Mouse (Mus musculus): ENCODE data around the gene Csmd2. TPM values are rescaled to one million over a fixed set of nuclear protein-coding genes. Genes with fewer than 3 reads are reported as not detected.
A peak's percentile ranks its signal among the peaks of the same experiment; 100 is the strongest.

Csmd2 gene
- polyA plus RNA-seq, 1 experiment from 2014 or later, result 0.05 TPM

- ATAC-seq, result no peak
- 65% methylated on average over 8 of the region's 8 CpGs for WGBS
- H3K9me3 ChIP-seq (ENCODE audit: low read length), result no peaks in the 10 kb centered on the region
- TF ChIP-seq EP300 (IDR thresholded peaks at IDR 0.05) (no peak), CTCF (IDR thresholded peaks at IDR 0.05) (no peak)
- DNase-seq (ENCODE audit: low spot score), result no peak
- no peaks in the 10 kb centered on the region for H3K4me1 ChIP-seq (ENCODE audit: insufficient read depth, low read depth, low read length)
- no peak overlapping the region for H3K4me3 ChIP-seq (ENCODE audit: low read depth, low read length)
- no peak overlapping the region for H3K27ac ChIP-seq (ENCODE audit: low read length)
- H3K27me3 ChIP-seq (replicated peaks; ENCODE audit: insufficient read depth, low read length), result no peaks in the 10 kb centered on the region
- H3K36me3 ChIP-seq (ENCODE audit: insufficient read depth, low read length), result no peaks in the 10 kb centered on the region
- H3K9ac ChIP-seq (replicated peaks; ENCODE audit: low read depth), result no peak overlapping the region
- H3K4me2 ChIP-seq (replicated peaks; ENCODE audit: low read depth, low read length), result no peak overlapping the region
Measured at GRCm38 (mm10) chr4:128442791-128443190, 455.1 kb downstream of the Csmd2 start.

- H3K4me2 ChIP-seq (replicated peaks; ENCODE audit: low read depth, low read length), result no peak overlapping the region
- DNase-seq (ENCODE audit: low spot score), result peak; percentile 29
- H3K4me3 ChIP-seq (ENCODE audit: low read depth, low read length), result no peak overlapping the region
- H3K27me3 ChIP-seq (replicated peaks; ENCODE audit: insufficient read depth, low read length), result no peaks in the 10 kb centered on the region
- H3K27ac ChIP-seq (ENCODE audit: low read length), result no peak overlapping the region
- no peaks in the 10 kb centered on the region for H3K9me3 ChIP-seq (ENCODE audit: low read length)
- H3K36me3 ChIP-seq (ENCODE audit: insufficient read depth, low read length), result no peaks in the 10 kb centered on the region
- H3K4me1 ChIP-seq (ENCODE audit: insufficient read depth, low read depth, low read length), result no peaks in the 10 kb centered on the region
- TF ChIP-seq CTCF (IDR thresholded peaks at IDR 0.05) (no peak), EP300 (IDR thresholded peaks at IDR 0.05) (no peak)
- H3K9ac ChIP-seq (replicated peaks; ENCODE audit: low read depth), result no peak overlapping the region
- ATAC-seq, result no peak
- WGBS, result 48% methylated on average over 15 of the region's 15 CpGs
Measured at GRCm38 (mm10) chr4:128445514-128446260, 458.0 kb downstream of the Csmd2 start.

- WGBS, result 66% methylated on average over 12 of the region's 12 CpGs
- DNase-seq (ENCODE audit: low spot score) (no peak), ATAC-seq (no peak)
- no peaks in the 10 kb centered on the region for H3K4me1 ChIP-seq (ENCODE audit: insufficient read depth, low read depth, low read length)
- H3K9me3 ChIP-seq (ENCODE audit: low read length), result no peaks in the 10 kb centered on the region
- H3K27ac ChIP-seq (ENCODE audit: low read length), result no peak overlapping the region
- no peaks in the 10 kb centered on the region for H3K36me3 ChIP-seq (ENCODE audit: insufficient read depth, low read length)
- TF ChIP-seq CTCF (IDR thresholded peaks at IDR 0.05) (no peak), EP300 (IDR thresholded peaks at IDR 0.05) (no peak)
- no peak overlapping the region for H3K4me3 ChIP-seq (ENCODE audit: low read depth, low read length)
- no peaks in the 10 kb centered on the region for H3K27me3 ChIP-seq (replicated peaks; ENCODE audit: insufficient read depth, low read length)
- no peak overlapping the region for H3K9ac ChIP-seq (replicated peaks; ENCODE audit: low read depth)
- H3K4me2 ChIP-seq (replicated peaks; ENCODE audit: low read depth, low read length), result no peak overlapping the region
Measured at GRCm38 (mm10) chr4:128448831-128449431, 461.3 kb downstream of the Csmd2 start.

- no peaks in the 10 kb centered on the region for H3K4me1 ChIP-seq (ENCODE audit: insufficient read depth, low read depth, low read length)
- DNase-seq (ENCODE audit: low spot score) (no peak), ATAC-seq (no peak)
- WGBS, result 80% methylated on average over 8 of the region's 8 CpGs
- no peaks in the 10 kb centered on the region for H3K36me3 ChIP-seq (ENCODE audit: insufficient read depth, low read length)
- no peak overlapping the region for H3K9ac ChIP-seq (replicated peaks; ENCODE audit: low read depth)
- no peaks in the 10 kb centered on the region for H3K27me3 ChIP-seq (replicated peaks; ENCODE audit: insufficient read depth, low read length)
- TF ChIP-seq EP300 (IDR thresholded peaks at IDR 0.05), result no peak
- no peak for TF ChIP-seq CTCF (IDR thresholded peaks at IDR 0.05)
- no peak overlapping the region for H3K4me3 ChIP-seq (ENCODE audit: low read depth, low read length)
- H3K4me2 ChIP-seq (replicated peaks; ENCODE audit: low read depth, low read length), result no peak overlapping the region
- H3K27ac ChIP-seq (ENCODE audit: low read length), result no peak overlapping the region
- H3K9me3 ChIP-seq (ENCODE audit: low read length), result no peaks in the 10 kb centered on the region
Measured at GRCm38 (mm10) chr4:128450137-128450536, 462.5 kb downstream of the Csmd2 start.

GRCm38 (mm10) chr4:128450974-128451373 is 463.3 kb downstream of the Csmd2 start:
- Histone ChIP-seq H3K4me3 (ENCODE audit: low read depth, low read length) (no peak overlapping the region), H3K4me1 (ENCODE audit: insufficient read depth, low read depth, low read length) (no peaks in the 10 kb centered on the region), H3K27me3 (replicated peaks; ENCODE audit: insufficient read depth, low read length) (no peaks in the 10 kb centered on the region), H3K9ac (replicated peaks; ENCODE audit: low read depth) (no peak overlapping the region), H3K4me2 (replicated peaks; ENCODE audit: low read depth, low read length) (no peak overlapping the region), H3K9me3 (ENCODE audit: low read length) (no peaks in the 10 kb centered on the region), H3K27ac (ENCODE audit: low read length) (no peak overlapping the region), H3K36me3 (ENCODE audit: insufficient read depth, low read length) (no peaks in the 10 kb centered on the region)
- TF ChIP-seq EP300 (IDR thresholded peaks at IDR 0.05) (0 out of 2 replicates have a peak, but pooled peaks have one; percentile 20), CTCF (IDR thresholded peaks at IDR 0.05) (peak; percentile 45)
- WGBS, result 11% methylated on average over 8 of the region's 8 CpGs
- peak; percentile 68 for DNase-seq (ENCODE audit: low spot score)
- peak; percentile 78 for ATAC-seq

- no peak for TF ChIP-seq EP300 (IDR thresholded peaks at IDR 0.05)
- TF ChIP-seq CTCF (IDR thresholded peaks at IDR 0.05), result no peak
- Histone ChIP-seq H3K27ac (ENCODE audit: low read length) (no peak overlapping the region), H3K4me1 (ENCODE audit: insufficient read depth, low read depth, low read length) (no peaks in the 10 kb centered on the region), H3K4me3 (ENCODE audit: low read depth, low read length) (no peak overlapping the region), H3K27me3 (replicated peaks; ENCODE audit: insufficient read depth, low read length) (no peaks in the 10 kb centered on the region), H3K36me3 (ENCODE audit: insufficient read depth, low read length) (no peaks in the 10 kb centered on the region), H3K9ac (replicated peaks; ENCODE audit: low read depth) (no peak overlapping the region), H3K9me3 (ENCODE audit: low read length) (no peaks in the 10 kb centered on the region), H3K4me2 (replicated peaks; ENCODE audit: low read depth, low read length) (no peak overlapping the region)
- DNase-seq (ENCODE audit: low spot score) (no peak), ATAC-seq (0 out of 2 replicates have a peak, but pooled peaks have one; percentile 17)
- WGBS, result 40% methylated on average over 3 of the region's 3 CpGs
Measured at GRCm38 (mm10) chr4:128451383-128451794, 463.7 kb downstream of the Csmd2 start.
